Mouse (Mus musculus) E14TG2a.4 (cell line): Measurements from ENCODE around the gene Tmem191c.

Experiments
- H3K27me3 ChIP-seq: 2 replicates; pipeline ENCODE4 v1.6.1; 2014; ENCODE audit warnings: low read length, control low read depth; ENCODE audit not compliant: insufficient read depth
- H3K36me3 ChIP-seq: 2 replicates; pipeline ENCODE4 v1.6.1; 2014; ENCODE audit warnings: low read length, control low read depth; ENCODE audit not compliant: insufficient read depth
- H3K4me1 ChIP-seq: replicated peaks from 2 replicates; pipeline ENCODE4 v1.6.1; 2014; ENCODE audit warnings: low read depth, low read length, control low read depth
- H3K4me3 ChIP-seq: replicated peaks from 2 replicates; pipeline ENCODE4 v1.5.1; 2014; ENCODE audit warnings: mild to moderate bottlenecking, low read length
- H3K9me3 ChIP-seq: 2 replicates; pipeline ENCODE4 v1.6.1; 2014; ENCODE audit warnings: low read length, control low read depth
- CTCF ChIP-seq: conservative IDR thresholded peaks from 2 replicates; pipeline ENCODE4 v1.5.1; 2014; ENCODE audit warnings: low read length
- NANOG ChIP-seq: IDR thresholded peaks from 2 replicates; pipeline ENCODE4 v1.6.1; 2014; ENCODE audit warnings: borderline replicate concordance, low read length, mixed read lengths
- POU5F1 ChIP-seq: IDR thresholded peaks from 2 replicates; pipeline ENCODE4 v1.6.1; 2014; ENCODE audit warnings: low read length, borderline replicate concordance

Gene Tmem191c

GRCm38 (mm10) chr16:17271856-17272255 lies 4.0 kb upstream of the Tmem191c start:
- Histone ChIP-seq H3K4me3 (no peak overlapping the region), H3K9me3 (no peaks in the 10 kb centered on the region), H3K36me3 (peaks cover 5% of the 10 kb centered on the region; the same call in 1 of the 2 replicates), H3K27me3 (no peaks in the 10 kb centered on the region), H3K4me1 (peaks cover 28% of the 10 kb centered on the region)
- TF ChIP-seq POU5F1 (no peak), CTCF (no peak), NANOG (no peak)

- H3K27me3 ChIP-seq = peaks cover 20% of the 10 kb centered on the region
- no peaks in the 10 kb centered on the region for H3K9me3 ChIP-seq
- peaks cover 50% of the 10 kb centered on the region for H3K4me1 ChIP-seq
- H3K4me3 ChIP-seq = peak overlapping the region; percentile 88
- H3K36me3 ChIP-seq = peaks cover 31% of the 10 kb centered on the region
- TF ChIP-seq CTCF (peak; percentile 51), POU5F1 (no peak)
Observed at GRCm38 (mm10) chr16:17276164-17277151, 581 bp downstream of the Tmem191c start.

- Histone ChIP-seq H3K36me3 (peaks cover 42% of the 10 kb centered on the region), H3K4me3 (peak overlapping the region; percentile 88), H3K27me3 (peaks cover 20% of the 10 kb centered on the region), H3K9me3 (no peaks in the 10 kb centered on the region), H3K4me1 (peaks cover 50% of the 10 kb centered on the region)
- no peak for TF ChIP-seq CTCF
- TF ChIP-seq POU5F1 = no peak
- no peak for TF ChIP-seq NANOG
Observed at GRCm38 (mm10) chr16:17277342-17278211, 1.7 kb downstream of the Tmem191c start.

DNA sequence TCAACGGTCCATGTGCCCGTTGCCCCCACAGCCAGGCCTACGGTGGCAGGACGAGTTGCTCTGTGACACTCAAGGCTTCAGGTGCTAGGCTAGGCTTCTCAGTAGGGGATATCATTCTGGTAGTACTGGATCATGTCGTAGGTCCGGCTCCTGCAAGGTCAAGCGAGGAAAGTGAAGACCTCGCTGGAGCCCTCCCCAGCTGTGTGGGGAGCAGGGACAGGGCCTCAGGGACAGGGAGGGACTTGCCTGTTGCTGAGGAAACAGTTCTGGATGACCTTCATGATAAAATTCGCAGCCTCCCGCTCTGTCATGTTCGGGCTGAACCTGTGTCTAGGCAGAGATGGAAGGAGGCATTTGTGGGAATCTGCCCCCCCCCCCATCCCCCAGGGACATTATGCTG lies 4.6 kb downstream of the Tmem191c start:
- no peak overlapping the region for H3K4me3 ChIP-seq
- no peak for TF ChIP-seq NANOG
- no peak for TF ChIP-seq CTCF
- no peak for TF ChIP-seq POU5F1
- H3K9me3 ChIP-seq = no peaks in the 10 kb centered on the region
- peaks cover 70% of the 10 kb centered on the region for H3K36me3 ChIP-seq
- H3K4me1 ChIP-seq = peaks cover 29% of the 10 kb centered on the region
- H3K27me3 ChIP-seq = peaks cover 20% of the 10 kb centered on the region

GRCm38 (mm10) chr16:17283151-17283550 lies 7.3 kb downstream of the Tmem191c start:
- Histone ChIP-seq H3K27me3 (peaks cover 10% of the 10 kb centered on the region), H3K9me3 (no peaks in the 10 kb centered on the region), H3K4me3 (no peak overlapping the region), H3K4me1 (peaks cover 15% of the 10 kb centered on the region), H3K36me3 (peaks cover 93% of the 10 kb centered on the region)
- no peak for TF ChIP-seq POU5F1
- TF ChIP-seq CTCF = no peak
- TF ChIP-seq NANOG = no peak

- Histone ChIP-seq H3K27me3 (no peaks in the 10 kb centered on the region), H3K9me3 (no peaks in the 10 kb centered on the region), H3K4me3 (no peak overlapping the region), H3K4me1 (no peaks in the 10 kb centered on the region), H3K36me3 (peaks cover 83% of the 10 kb centered on the region)
- TF ChIP-seq NANOG (no peak), POU5F1 (no peak), CTCF (no peak)
Observed at GRCm38 (mm10) chr16:17287103-17287502, 11.2 kb downstream of the Tmem191c start.

GRCm38 (mm10) chr16:17291016-17291415 lies 15.1 kb downstream of the Tmem191c start:
- H3K9me3 ChIP-seq = no peaks in the 10 kb centered on the region
- H3K36me3 ChIP-seq = peaks cover 74% of the 10 kb centered on the region
- no peaks in the 10 kb centered on the region for H3K27me3 ChIP-seq
- H3K4me3 ChIP-seq = no peak overlapping the region
- TF ChIP-seq CTCF (no peak), NANOG (no peak), POU5F1 (no peak)
- peaks cover 3% of the 10 kb centered on the region; the same call in 1 of the 2 replicates for H3K4me1 ChIP-seq

DNA sequence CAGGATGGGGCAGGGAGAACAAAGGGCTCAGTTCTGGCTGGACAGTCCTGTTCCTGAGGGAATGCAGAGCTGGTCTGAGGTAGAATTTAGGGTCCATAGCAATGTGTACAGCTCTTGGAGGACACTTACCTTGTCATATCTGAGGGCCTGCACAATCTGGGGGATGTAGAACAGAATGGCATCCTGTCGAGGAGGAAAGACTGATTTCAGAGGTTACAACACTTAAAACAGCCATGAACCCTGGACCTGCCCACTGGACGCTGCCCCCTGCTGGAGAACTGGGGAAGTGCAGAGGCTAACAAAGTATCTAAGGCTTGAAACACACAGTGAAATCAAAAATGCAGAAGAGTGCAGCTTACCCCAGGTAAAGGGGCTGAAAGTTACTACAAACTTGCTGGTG lies 16.9 kb downstream of the Tmem191c start:
- Histone ChIP-seq H3K4me1 (peaks cover 3% of the 10 kb centered on the region; the same call in 1 of the 2 replicates), H3K9me3 (no peaks in the 10 kb centered on the region), H3K36me3 (peaks cover 75% of the 10 kb centered on the region), H3K27me3 (no peaks in the 10 kb centered on the region), H3K4me3 (no peak overlapping the region)
- TF ChIP-seq NANOG (no peak), CTCF (peak; percentile 100), POU5F1 (no peak)
